Mouse (Mus musculus) spleen, adult 2 months (tissue): ENCODE data around the gene Gramd2. TPM values are rescaled to one million over a fixed set of nuclear protein-coding genes. Genes with fewer than 3 reads are reported as not detected.

Experiments
- DNase-seq, 2 experiments: peaks; one replicate each; pipeline versions ENCODE4 v3.0.0 to v3.0.0-alpha.2; 2012 to 2021; ENCODE audit warnings: low spot score in 2 of 2, low read depth in 1 of 2
- H3K27ac ChIP-seq: fragments of 200-500 bp; 2 replicates; pipeline ENCODE4 v1.5.1; 2012; ENCODE audit warnings: low read length, inconsistent platforms; ENCODE audit not compliant: insufficient read depth
- H3K27me3 ChIP-seq: fragments of 200-500 bp; 2 replicates; pipeline ENCODE4 v1.6.1; 2012; ENCODE audit warnings: mild to moderate bottlenecking, moderate library complexity, low read length, inconsistent platforms; ENCODE audit not compliant: control insufficient read depth, insufficient read depth
- H3K36me3 ChIP-seq: fragments of 200-500 bp; 2 replicates; pipeline ENCODE4 v1.6.1; 2012; ENCODE audit warnings: mild to moderate bottlenecking, low read length, inconsistent platforms; ENCODE audit not compliant: control insufficient read depth, insufficient read depth
- H3K4me1 ChIP-seq: fragments of 200-500 bp; 2 replicates; pipeline ENCODE4 v1.6.1; 2011; ENCODE audit warnings: inconsistent platforms; ENCODE audit not compliant: control insufficient read depth, insufficient read depth, insufficient read length
- H3K4me3 ChIP-seq: fragments of 200-500 bp; 2 replicates; pipeline ENCODE4 v1.5.1; 2011; ENCODE audit warnings: mild to moderate bottlenecking, inconsistent platforms; ENCODE audit not compliant: insufficient read depth, insufficient read length; ENCODE audit errors: extremely low read depth
- CTCF ChIP-seq: fragments of 200-500 bp; IDR thresholded peaks from 2 replicates; pipeline ENCODE4 v1.5.1; 2011; ENCODE audit warnings: mild to moderate bottlenecking, inconsistent platforms; ENCODE audit not compliant: insufficient read depth, insufficient read length, insufficient replicate concordance; ENCODE audit errors: extremely low read depth
- POLR2A ChIP-seq: fragments of 200-500 bp; IDR thresholded peaks from 2 replicates; pipeline ENCODE4 v1.6.1; 2011; ENCODE audit warnings: low read depth, low read length, inconsistent platforms
- WGBS: fragments of 180-500 bp; shearing (Covaris S2); methylation state at CpG from one replicate; pipeline ENCODE4 v1.1.7; 2018; 5-methylcytosine and 5-hydroxymethylcytosine counted together
- polyA plus RNA-seq: library from polyadenylated mRNA; depleted of rRNA; stranded (reverse); fragments of >200 nt; gene quantifications from 2 replicates; pipeline ENCODE4 v1.2.3, GENCODE M21; 2012

Gramd2 gene
- polyA plus RNA-seq, 1 experiment, result 1.1 TPM

GRCm38 (mm10) chr9:59654450-59654983 lies 25.4 kb upstream of the Gramd2 start:
- H3K4me1 ChIP-seq, result peaks cover 10% of the 10 kb centered on the region; the same call in 1 of the 2 replicates
- H3K27ac ChIP-seq, result no peak overlapping the region
- peaks cover 5% of the 10 kb centered on the region for H3K36me3 ChIP-seq
- no peak overlapping the region for H3K4me3 ChIP-seq
- WGBS, result 79% methylated on average over 2 of the region's 2 CpGs
- TF ChIP-seq POLR2A, result no peak
- no peak for TF ChIP-seq CTCF
- DNase-seq, result no peak
- H3K27me3 ChIP-seq, result no peaks in the 10 kb centered on the region

GRCm38 (mm10) chr9:59655958-59656634 lies 23.8 kb upstream of the Gramd2 start, which contains the start of gene Pkm:
TSS of gene Pkm (plus strand) at chr9:59656368.
- Histone ChIP-seq H3K4me3 (peak within 1 kb of the TSS; percentile 96), H3K27ac (peak within 1 kb of the TSS; percentile 93), H3K4me1 (peaks cover 12% of the 10 kb centered on the region; the same call in 1 of the 2 replicates), H3K27me3 (no peaks in the 10 kb centered on the region), H3K36me3 (peaks cover 2% of the 10 kb centered on the region; the same call in 1 of the 2 replicates)
- DNase-seq, result peak; percentile 97 to 100
- WGBS, result under 1% methylated on average over 45 of the region's 46 CpGs
- TF ChIP-seq POLR2A (peak; percentile 97), CTCF (no peak)

- WGBS, result under 1% methylated on average over 65 of the region's 65 CpGs
- DNase-seq, result peak; percentile 51 to 68
- TF ChIP-seq CTCF (0 out of 2 replicates have a peak, but pooled peaks have one; percentile 7), POLR2A (no peak)
- H3K27me3 ChIP-seq, result no peaks in the 10 kb centered on the region
- H3K27ac ChIP-seq, result peak overlapping the region; percentile 89
- peaks cover 15% of the 10 kb centered on the region; the same call in 1 of the 2 replicates for H3K4me1 ChIP-seq
- no peaks in the 10 kb centered on the region for H3K36me3 ChIP-seq
- peak overlapping the region; percentile 96 for H3K4me3 ChIP-seq
These were observed 23.0 kb upstream of the Gramd2 start for GRCm38 (mm10) chr9:59656635-59657617.

GRCm38 (mm10) chr9:59658146-59658545 lies 21.8 kb upstream of the Gramd2 start:
- DNase-seq, result no peak
- Histone ChIP-seq H3K27me3 (no peaks in the 10 kb centered on the region), H3K4me1 (peaks cover 15% of the 10 kb centered on the region; the same call in 1 of the 2 replicates), H3K36me3 (no peaks in the 10 kb centered on the region), H3K4me3 (no peak overlapping the region; the same call in 1 of the 2 replicates), H3K27ac (no peak overlapping the region)
- TF ChIP-seq CTCF, result no peak
- no peak for TF ChIP-seq POLR2A
- 45% methylated on average over 4 of the region's 4 CpGs for WGBS

GRCm38 (mm10) chr9:59659036-59660026 lies 20.6 kb upstream of the Gramd2 start:
- no peak overlapping the region for H3K27ac ChIP-seq
- WGBS, result 29% methylated on average over 14 of the region's 14 CpGs
- H3K4me1 ChIP-seq, result peaks cover 15% of the 10 kb centered on the region; the same call in 1 of the 2 replicates
- peak; percentile 72 for DNase-seq
- H3K36me3 ChIP-seq, result no peaks in the 10 kb centered on the region
- TF ChIP-seq POLR2A, result no peak
- peak; percentile 55; the same call in 1 of the 2 replicates for TF ChIP-seq CTCF
- no peak overlapping the region; the same call in 1 of the 2 replicates for H3K4me3 ChIP-seq
- H3K27me3 ChIP-seq, result no peaks in the 10 kb centered on the region

GRCm38 (mm10) chr9:59660421-59660820 lies 19.5 kb upstream of the Gramd2 start:
- no peak overlapping the region for H3K4me3 ChIP-seq
- no peaks in the 10 kb centered on the region for H3K27me3 ChIP-seq
- DNase-seq, result no peak
- no peak overlapping the region for H3K27ac ChIP-seq
- H3K36me3 ChIP-seq, result peaks cover 4% of the 10 kb centered on the region; the same call in 1 of the 2 replicates
- 32% methylated on average over 10 of the region's 10 CpGs for WGBS
- H3K4me1 ChIP-seq, result peaks cover 15% of the 10 kb centered on the region; the same call in 1 of the 2 replicates
- no peak for TF ChIP-seq POLR2A
- TF ChIP-seq CTCF, result no peak
